Mouse (Mus musculus) inflammation-experienced regulatory T-cells, adult 6 months (primary cell): ENCODE results near the gene Rap1a. TPM values are rescaled to one million over a fixed set of nuclear protein-coding genes. Genes with fewer than 3 reads are reported as not detected.

ENCODE experiments used
- ATAC-seq: one replicate; pipeline ENCODE4 v1.8.0; 2017
- polyA plus RNA-seq, 3 experiments: library from polyadenylated mRNA; unstranded; fragments of 100-300 nt; shearing (Covaris generic); gene quantifications; one replicate each; pipeline ENCODE4 v1.2.1; 2017

Gene Rap1a
- polyA plus RNA-seq, 3 experiments from 2014 or later = 142 to 303 (median 166) TPM

- peak; percentile 12 for ATAC-seq
These were observed 2.5 kb upstream of the Rap1a start for GRCm38 (mm10) chr3:105803600-105803999.

- ATAC-seq = peak; percentile 9
These were observed 403 bp downstream of the Rap1a start for GRCm38 (mm10) chr3:105800675-105801190.

GRCm38 (mm10) chr3:105800156-105800674 lies 921 bp downstream of the Rap1a start:
- ATAC-seq = peak; percentile 71

GRCm38 (mm10) chr3:105799375-105799774 lies 1.8 kb downstream of the Rap1a start:
- ATAC-seq = no peak

GRCm38 (mm10) chr3:105798770-105799169 lies 2.4 kb downstream of the Rap1a start:
- ATAC-seq = no peak

- no peak for ATAC-seq
These were observed 3.7 kb downstream of the Rap1a start for GRCm38 (mm10) chr3:105797427-105797826.

- ATAC-seq = no peak
These were observed 4.4 kb downstream of the Rap1a start for GRCm38 (mm10) chr3:105796761-105797160.

- no peak for ATAC-seq
These were observed 6.8 kb downstream of the Rap1a start for GRCm38 (mm10) chr3:105794309-105794708.

GRCm38 (mm10) chr3:105792309-105792708 lies 8.8 kb downstream of the Rap1a start:
- peak; percentile 10 for ATAC-seq

GRCm38 (mm10) chr3:105791129-105791528 lies 10.0 kb downstream of the Rap1a start:
- peak; percentile 64 for ATAC-seq

- ATAC-seq = no peak
These were observed 10.8 kb downstream of the Rap1a start for GRCm38 (mm10) chr3:105790338-105790737.

GRCm38 (mm10) chr3:105789776-105790175 lies 11.4 kb downstream of the Rap1a start:
- ATAC-seq = no peak

- ATAC-seq = no peak
These were observed 13.8 kb downstream of the Rap1a start for GRCm38 (mm10) chr3:105787328-105787727.

GRCm38 (mm10) chr3:105785865-105786264 lies 15.3 kb downstream of the Rap1a start:
- no peak for ATAC-seq

- ATAC-seq = no peak
These were observed 17.3 kb downstream of the Rap1a start for GRCm38 (mm10) chr3:105783809-105784208.

- no peak for ATAC-seq
These were observed 18.7 kb downstream of the Rap1a start for GRCm38 (mm10) chr3:105782406-105782805.

GRCm38 (mm10) chr3:105777997-105778396 lies 23.1 kb downstream of the Rap1a start:
- ATAC-seq = no peak

- no peak for ATAC-seq
These were observed 26.6 kb downstream of the Rap1a start for GRCm38 (mm10) chr3:105774496-105774895.

GRCm38 (mm10) chr3:105771534-105771933 lies 29.6 kb downstream of the Rap1a start:
- no peak for ATAC-seq

GRCm38 (mm10) chr3:105770836-105771235 lies 30.3 kb downstream of the Rap1a start:
- ATAC-seq = no peak

- no peak for ATAC-seq
These were observed 31.8 kb downstream of the Rap1a start for GRCm38 (mm10) chr3:105769380-105769779.

GRCm38 (mm10) chr3:105768529-105768928 lies 32.6 kb downstream of the Rap1a start:
- peak; percentile 81 for ATAC-seq

- ATAC-seq = peak; percentile 95
These were observed 37.8 kb downstream of the Rap1a start for GRCm38 (mm10) chr3:105763132-105763851.

- ATAC-seq = no peak
These were observed 41.1 kb downstream of the Rap1a start for GRCm38 (mm10) chr3:105760063-105760462.
